Mouse (Mus musculus) lung, postnatal 0 days (tissue): Measurements from ENCODE around the gene Gse1. TPM values are rescaled to one million over a fixed set of nuclear protein-coding genes. Genes with fewer than 3 reads are reported as not detected.

ENCODE experiments used
- ATAC-seq: fragments of 200-750 bp; cut with Nextera tagmentation; 2 replicates; pipeline ENCODE4 v1.8.0; 2017; ENCODE audit warnings: moderate library complexity
- DNase-seq: peaks from one replicate; pipeline ENCODE4 v3.0.0-alpha.2; 2016; ENCODE audit warnings: low spot score
- H3K27ac ChIP-seq: fragments of 300-500 bp; sonication (generic); 2 replicates; pipeline ENCODE4 v1.5.1; 2014; ENCODE audit warnings: antibody characterized with exemption, mild to moderate bottlenecking, low read length, mixed read lengths
- H3K27me3 ChIP-seq: fragments of 300-500 bp; sonication (generic); replicated peaks from 2 replicates; pipeline ENCODE4 v1.6.1; 2014; ENCODE audit warnings: low read length, mixed read lengths; ENCODE audit not compliant: insufficient read depth
- H3K36me3 ChIP-seq: fragments of 300-500 bp; sonication (generic); 2 replicates; pipeline ENCODE4 v1.6.1; 2014; ENCODE audit warnings: low read length, mixed read lengths; ENCODE audit not compliant: insufficient read depth
- H3K4me1 ChIP-seq: fragments of 300-500 bp; sonication (generic); 2 replicates; pipeline ENCODE4 v1.6.1; 2014; ENCODE audit warnings: antibody characterized with exemption, low read depth, low read length, mixed read lengths; ENCODE audit not compliant: insufficient read depth
- H3K4me2 ChIP-seq: fragments of 300-500 bp; sonication (generic); replicated peaks from 2 replicates; pipeline ENCODE4 v1.6.1; 2014; ENCODE audit warnings: low read depth, mild to moderate bottlenecking, low read length, moderate library complexity, mixed read lengths
- H3K4me3 ChIP-seq: fragments of 300-500 bp; sonication (generic); 2 replicates; pipeline ENCODE4 v1.5.1; 2014; ENCODE audit warnings: low read depth, low read length
- H3K9ac ChIP-seq: fragments of 300-500 bp; sonication (generic); replicated peaks from 2 replicates; pipeline ENCODE4 v1.6.1; 2014; ENCODE audit warnings: low read depth, mild to moderate bottlenecking
- H3K9me3 ChIP-seq: fragments of 300-500 bp; sonication (generic); 2 replicates; pipeline ENCODE4 v1.6.1; 2016; ENCODE audit warnings: low read length, mixed read lengths
- CTCF ChIP-seq: IDR thresholded peaks from 2 replicates; pipeline ENCODE4 v1.5.1; 2016; ENCODE audit warnings: antibody characterized with exemption, mild to moderate bottlenecking
- EP300 ChIP-seq: IDR thresholded peaks from 2 replicates; pipeline ENCODE4 v1.6.1; 2016; ENCODE audit warnings: antibody characterized with exemption, mild to moderate bottlenecking, control low read depth
- WGBS: fragments of 180-500 bp; shearing (Covaris S2); extraction: QIAGEN DNeasy Blood & Tissue Kit; methylation state at CpG from one replicate; pipeline ENCODE4 v1.1.7; 2014; 5-methylcytosine and 5-hydroxymethylcytosine counted together
- polyA plus RNA-seq: library from polyadenylated mRNA; unstranded; fragments of >200 nt; fragmentation: Nextera tagmentation; extraction: Ambion mirVana; gene quantifications from 2 replicates; pipeline ENCODE4 v1.2.1, GENCODE M21; 2015

Gse1 gene
- polyA plus RNA-seq, 1 experiment from 2014 or later = 9.9 TPM

GRCm38 (mm10) chr8:120497503-120497946, 269.3 kb downstream of the Gse1 start:
- TF ChIP-seq EP300 (no peak), CTCF (no peak)
- no peak overlapping the region for H3K4me3 ChIP-seq
- DNase-seq (no peak), ATAC-seq (no peak)
- H3K9ac ChIP-seq = no peak overlapping the region
- WGBS = 51% methylated on average over 11 of the region's 11 CpGs
- no peak overlapping the region for H3K27ac ChIP-seq
- H3K4me2 ChIP-seq = no peak overlapping the region
- no peaks in the 10 kb centered on the region for H3K9me3 ChIP-seq
- no peaks in the 10 kb centered on the region for H3K27me3 ChIP-seq
- H3K36me3 ChIP-seq = no peaks in the 10 kb centered on the region
- H3K4me1 ChIP-seq = peaks cover 41% of the 10 kb centered on the region

- no peaks in the 10 kb centered on the region for H3K36me3 ChIP-seq
- no peak overlapping the region for H3K27ac ChIP-seq
- DNase-seq (no peak), ATAC-seq (no peak; the same call in 1 of the 2 replicates)
- H3K4me3 ChIP-seq = no peak overlapping the region
- H3K27me3 ChIP-seq = no peaks in the 10 kb centered on the region
- no peaks in the 10 kb centered on the region for H3K9me3 ChIP-seq
- 0 out of 2 replicates have a peak overlapping the region, but pooled peaks have one; percentile 23 for H3K9ac ChIP-seq
- TF ChIP-seq EP300 (no peak), CTCF (no peak)
- H3K4me1 ChIP-seq = peaks cover 35% of the 10 kb centered on the region; the same call in 1 of the 2 replicates
- 32% methylated on average over 4 of the region's 4 CpGs for WGBS
- peak overlapping the region; percentile 17; the same call in 1 of the 2 replicates for H3K4me2 ChIP-seq
Observed at GRCm38 (mm10) chr8:120498349-120498831, 270.1 kb downstream of the Gse1 start.

GRCm38 (mm10) chr8:120498926-120499605, 270.8 kb downstream of the Gse1 start:
- Histone ChIP-seq H3K36me3 (no peaks in the 10 kb centered on the region), H3K27me3 (no peaks in the 10 kb centered on the region), H3K4me2 (peak overlapping the region; percentile 17; the same call in 1 of the 2 replicates), H3K9me3 (no peaks in the 10 kb centered on the region), H3K4me3 (no peak overlapping the region), H3K9ac (0 out of 2 replicates have a peak overlapping the region, but pooled peaks have one; percentile 23), H3K4me1 (peaks cover 31% of the 10 kb centered on the region; the same call in 1 of the 2 replicates), H3K27ac (peak overlapping the region; percentile 51)
- no peak for TF ChIP-seq CTCF
- no peak for TF ChIP-seq EP300
- 38% methylated on average over 9 of the region's 9 CpGs for WGBS
- peak; percentile 81 for DNase-seq
- peak; percentile 80 for ATAC-seq

- Histone ChIP-seq H3K27me3 (no peaks in the 10 kb centered on the region), H3K36me3 (no peaks in the 10 kb centered on the region), H3K4me2 (no peak overlapping the region), H3K27ac (peak overlapping the region; percentile 22; the same call in 1 of the 2 replicates), H3K9ac (no peak overlapping the region), H3K4me1 (peaks cover 35% of the 10 kb centered on the region), H3K9me3 (no peaks in the 10 kb centered on the region), H3K4me3 (no peak overlapping the region)
- TF ChIP-seq CTCF (peak; percentile 33), EP300 (no peak)
- ATAC-seq (peak; percentile 22), DNase-seq (peak; percentile 60)
- WGBS = 66% methylated on average over 8 of the region's 8 CpGs
Observed at GRCm38 (mm10) chr8:120500701-120501261, 272.5 kb downstream of the Gse1 start.

GRCm38 (mm10) chr8:120501426-120501825, 273.2 kb downstream of the Gse1 start:
- TF ChIP-seq CTCF = no peak
- TF ChIP-seq EP300 = no peak
- 76% methylated on average over 5 of the region's 5 CpGs for WGBS
- peak overlapping the region; percentile 22; the same call in 1 of the 2 replicates for H3K27ac ChIP-seq

GRCm38 (mm10) chr8:120502428-120502827, 274.2 kb downstream of the Gse1 start:
- Histone ChIP-seq H3K27me3 (no peaks in the 10 kb centered on the region), H3K4me1 (peaks cover 41% of the 10 kb centered on the region), H3K4me3 (no peak overlapping the region), H3K4me2 (no peak overlapping the region), H3K9me3 (no peaks in the 10 kb centered on the region), H3K27ac (no peak overlapping the region), H3K36me3 (no peaks in the 10 kb centered on the region), H3K9ac (no peak overlapping the region)
- DNase-seq (no peak), ATAC-seq (no peak)
- TF ChIP-seq EP300 = no peak
- TF ChIP-seq CTCF = no peak
- 52% methylated on average over 5 of the region's 5 CpGs for WGBS

More at GRCm38 (mm10) chr8:120501426-120501825, 273.2 kb downstream of the Gse1 start:
- no peaks in the 10 kb centered on the region for H3K36me3 ChIP-seq
- no peak for ATAC-seq
- peaks cover 41% of the 10 kb centered on the region for H3K4me1 ChIP-seq
- H3K4me3 ChIP-seq = no peak overlapping the region
- no peak overlapping the region for H3K9ac ChIP-seq
- H3K27me3 ChIP-seq = no peaks in the 10 kb centered on the region
- no peak for DNase-seq
- no peak overlapping the region for H3K4me2 ChIP-seq
- no peaks in the 10 kb centered on the region for H3K9me3 ChIP-seq
